Mouse (Mus musculus) forebrain, embryonic 11.5 days (tissue): ENCODE data around the gene Csde1. TPM values are rescaled to one million over a fixed set of nuclear protein-coding genes. Genes with fewer than 3 reads are reported as not detected.

Experiments
- ATAC-seq: fragments of 200-750 bp; cut with Nextera tagmentation; replicated peaks from 2 replicates; pipeline ENCODE4 v1.8.0; 2017; ENCODE audit warnings: moderate TSS enrichment; ENCODE audit not compliant: low FRiP score
- DNase-seq: peaks from one replicate; pipeline ENCODE4 v3.0.0-alpha.2; 2017; ENCODE audit warnings: low spot score
- H3K27ac ChIP-seq: fragments of 300-500 bp; sonication (generic); 2 replicates; pipeline ENCODE4 v1.5.1; 2014; ENCODE audit warnings: low read depth, low read length
- H3K27me3 ChIP-seq: fragments of 300-500 bp; sonication (generic); 2 replicates; pipeline ENCODE4 v1.6.1; 2014; ENCODE audit warnings: mild to moderate bottlenecking, low read length, mixed read lengths; ENCODE audit not compliant: control insufficient read depth, insufficient read depth
- H3K36me3 ChIP-seq: fragments of 300-500 bp; sonication (generic); 2 replicates; pipeline ENCODE4 v1.6.1; 2014; ENCODE audit warnings: mild to moderate bottlenecking, low read length, moderate library complexity, mixed read lengths; ENCODE audit not compliant: control insufficient read depth, insufficient read depth
- H3K4me1 ChIP-seq: fragments of 300-500 bp; sonication (generic); replicated peaks from 2 replicates; pipeline ENCODE4 v1.6.1; 2014; ENCODE audit warnings: low read length, mixed read lengths; ENCODE audit not compliant: control insufficient read depth, insufficient read depth
- H3K4me2 ChIP-seq: fragments of 300-500 bp; sonication (generic); 2 replicates; pipeline ENCODE4 v1.6.1; 2014; ENCODE audit warnings: low read depth, mild to moderate bottlenecking, low read length, moderate library complexity, mixed read lengths; ENCODE audit not compliant: severe bottlenecking
- H3K4me3 ChIP-seq: fragments of 300-500 bp; sonication (generic); 2 replicates; pipeline ENCODE4 v1.5.1; 2014; ENCODE audit warnings: low read depth, low read length
- H3K9ac ChIP-seq: fragments of 300-500 bp; sonication (generic); 2 replicates; pipeline ENCODE4 v1.6.1; 2014; ENCODE audit warnings: low read length
- H3K9me3 ChIP-seq: fragments of 300-500 bp; sonication (generic); 2 replicates; pipeline ENCODE4 v1.6.1; 2016; ENCODE audit warnings: low read length, mixed read lengths; ENCODE audit not compliant: control insufficient read depth
- WGBS: fragments of 180-500 bp; shearing (Covaris S2); extraction: QIAGEN DNeasy Blood & Tissue Kit; methylation state at CpG from one replicate; pipeline ENCODE4 v1.1.7; 2014; 5-methylcytosine and 5-hydroxymethylcytosine counted together
- polyA plus RNA-seq: library from polyadenylated mRNA; unstranded; fragments of >200 nt; fragmentation: Nextera tagmentation; extraction: Ambion mirVana; gene quantifications from 2 replicates; pipeline ENCODE4 v1.2.1, GENCODE M21; 2014

The Csde1 gene
- polyA plus RNA-seq, 1 experiment from 2014 or later = 505 TPM

GRCm38 (mm10) chr3:102995605-102996321, 24.5 kb upstream of the Csde1 start, which contains the start of gene Sike1:
Gene Sike1 (plus strand): TSS chr3:102995708.
- Histone ChIP-seq H3K4me3 (peak within 1 kb of the TSS; percentile 79), H3K36me3 (peaks cover 13% of the 10 kb centered on the region), H3K27me3 (no peaks in the 10 kb centered on the region), H3K9me3 (no peaks in the 10 kb centered on the region), H3K4me2 (peak within 1 kb of the TSS; percentile 72), H3K4me1 (0 out of 2 replicates have a peak, but pooled peaks cover 2% of the 10 kb centered on the region), H3K9ac (peak within 1 kb of the TSS; percentile 80), H3K27ac (peak within 1 kb of the TSS; percentile 76)
- ATAC-seq = peak; percentile 97
- DNase-seq = peak; percentile 93
- WGBS = under 1% methylated on average over 60 of the region's 60 CpGs

GRCm38 (mm10) chr3:102997036-102997435, 23.2 kb upstream of the Csde1 start:
- peaks cover 15% of the 10 kb centered on the region for H3K36me3 ChIP-seq
- no peak overlapping the region for H3K9ac ChIP-seq
- no peaks in the 10 kb centered on the region for H3K9me3 ChIP-seq
- H3K4me1 ChIP-seq = 0 out of 2 replicates have a peak, but pooled peaks cover 2% of the 10 kb centered on the region
- no peak overlapping the region for H3K4me2 ChIP-seq
- DNase-seq (no peak), ATAC-seq (no peak)
- no peak overlapping the region for H3K4me3 ChIP-seq
- H3K27ac ChIP-seq = no peak overlapping the region
- 87% methylated on average over 10 of the region's 10 CpGs for WGBS
- H3K27me3 ChIP-seq = no peaks in the 10 kb centered on the region

GRCm38 (mm10) chr3:102997591-102997990, 22.6 kb upstream of the Csde1 start:
- 98% methylated on average over 3 of the region's 3 CpGs for WGBS
- peaks cover 15% of the 10 kb centered on the region for H3K36me3 ChIP-seq
- H3K27me3 ChIP-seq = no peaks in the 10 kb centered on the region
- DNase-seq (no peak), ATAC-seq (no peak)
- 0 out of 2 replicates have a peak, but pooled peaks cover 2% of the 10 kb centered on the region for H3K4me1 ChIP-seq
- no peak overlapping the region for H3K27ac ChIP-seq
- H3K4me2 ChIP-seq = no peak overlapping the region
- no peaks in the 10 kb centered on the region for H3K9me3 ChIP-seq
- H3K9ac ChIP-seq = no peak overlapping the region
- no peak overlapping the region for H3K4me3 ChIP-seq

GRCm38 (mm10) chr3:103001595-103001994, 18.6 kb upstream of the Csde1 start:
- Histone ChIP-seq H3K9me3 (no peaks in the 10 kb centered on the region), H3K36me3 (peaks cover 15% of the 10 kb centered on the region), H3K4me3 (no peak overlapping the region), H3K4me2 (no peak overlapping the region), H3K4me1 (no peaks in the 10 kb centered on the region), H3K27ac (no peak overlapping the region), H3K27me3 (no peaks in the 10 kb centered on the region), H3K9ac (no peak overlapping the region)
- ATAC-seq = no peak
- DNase-seq = no peak
- WGBS = 95% methylated on average over 7 of the region's 7 CpGs

DNA sequence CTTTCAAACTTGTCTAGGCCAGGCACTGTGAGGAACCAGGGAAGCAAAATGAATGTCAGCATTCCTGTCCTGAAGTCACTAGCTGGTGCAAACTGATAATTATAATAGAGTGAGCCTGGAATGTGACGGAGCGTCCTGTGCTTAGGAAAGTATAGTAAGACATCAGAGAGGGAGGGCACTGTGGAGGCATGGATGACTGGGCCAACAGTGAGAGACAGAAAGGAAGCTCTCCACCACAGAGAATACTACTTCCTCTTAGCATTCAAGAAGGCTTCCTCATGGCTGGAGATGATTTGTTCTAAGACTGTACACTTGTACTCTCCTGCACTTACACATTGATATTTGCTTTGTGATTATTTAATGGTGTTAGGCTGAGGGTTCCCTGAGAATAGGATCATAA, 2.9 kb upstream of the Csde1 start:
- DNase-seq = no peak
- Histone ChIP-seq H3K27me3 (no peaks in the 10 kb centered on the region), H3K9ac (no peak overlapping the region), H3K4me2 (no peak overlapping the region), H3K36me3 (no peaks in the 10 kb centered on the region), H3K4me3 (no peak overlapping the region), H3K27ac (no peak overlapping the region), H3K9me3 (no peaks in the 10 kb centered on the region), H3K4me1 (peaks cover under 1% of the 10 kb centered on the region; the same call in 1 of the 2 replicates)
- WGBS = 66% methylated on average over 2 of the region's 2 CpGs
- ATAC-seq = no peak

- H3K4me2 ChIP-seq = peak overlapping the region; percentile 43; the same call in 1 of the 2 replicates
- no peaks in the 10 kb centered on the region for H3K27me3 ChIP-seq
- H3K27ac ChIP-seq = no peak overlapping the region
- peaks cover 2% of the 10 kb centered on the region; the same call in 1 of the 2 replicates for H3K4me1 ChIP-seq
- H3K4me3 ChIP-seq = no peak overlapping the region; the same call in 1 of the 2 replicates
- ATAC-seq (no peak), DNase-seq (no peak)
- no peaks in the 10 kb centered on the region for H3K9me3 ChIP-seq
- WGBS = 93% methylated on average over 2 of the region's 2 CpGs
- H3K9ac ChIP-seq = no peak overlapping the region; the same call in 1 of the 2 replicates
- H3K36me3 ChIP-seq = no peaks in the 10 kb centered on the region
These were observed 764 bp upstream of the Csde1 start for GRCm38 (mm10) chr3:103019462-103019861.

- Histone ChIP-seq H3K9ac (peak overlapping the region; percentile 98), H3K9me3 (no peaks in the 10 kb centered on the region), H3K4me3 (peak overlapping the region; percentile 88), H3K27ac (peak overlapping the region; percentile 92), H3K4me1 (peaks cover 2% of the 10 kb centered on the region; the same call in 1 of the 2 replicates), H3K36me3 (no peaks in the 10 kb centered on the region), H3K27me3 (no peaks in the 10 kb centered on the region), H3K4me2 (peak overlapping the region; percentile 46)
- DNase-seq (peak; percentile 96), ATAC-seq (peak; percentile 95)
- under 1% methylated on average over 35 of the region's 37 CpGs for WGBS
These were observed 865 bp downstream of the Csde1 start for GRCm38 (mm10) chr3:103020943-103021638.

GRCm38 (mm10) chr3:103026174-103026573, 5.9 kb downstream of the Csde1 start:
- H3K27me3 ChIP-seq = no peaks in the 10 kb centered on the region
- no peak for ATAC-seq
- H3K4me1 ChIP-seq = peaks cover 2% of the 10 kb centered on the region; the same call in 1 of the 2 replicates
- H3K9me3 ChIP-seq = no peaks in the 10 kb centered on the region
- H3K27ac ChIP-seq = no peak overlapping the region
- H3K36me3 ChIP-seq = peaks cover 7% of the 10 kb centered on the region
- no peak overlapping the region for H3K9ac ChIP-seq
- 92% methylated on average over 1 of the region's 1 CpGs for WGBS
- DNase-seq = no peak
- H3K4me2 ChIP-seq = no peak overlapping the region
- no peak overlapping the region for H3K4me3 ChIP-seq
